Mouse (Mus musculus) ES-Bruce4 (cell line): ENCODE results near the gene F2rl1.

Source experiments
- CTCF ChIP-seq: IDR thresholded peaks from one replicate; pipeline ENCODE4 v1.8.1; 2011; ENCODE audit warnings: low read depth, low read length
- EP300 ChIP-seq: IDR thresholded peaks from 2 replicates; pipeline ENCODE4 v1.6.1; 2011; ENCODE audit warnings: low read depth, low read length; ENCODE audit not compliant: insufficient read depth
- POLR2A ChIP-seq: IDR thresholded peaks from one replicate; pipeline ENCODE4 v1.8.1; 2011; ENCODE audit warnings: low read length; ENCODE audit not compliant: insufficient read depth

DNA sequence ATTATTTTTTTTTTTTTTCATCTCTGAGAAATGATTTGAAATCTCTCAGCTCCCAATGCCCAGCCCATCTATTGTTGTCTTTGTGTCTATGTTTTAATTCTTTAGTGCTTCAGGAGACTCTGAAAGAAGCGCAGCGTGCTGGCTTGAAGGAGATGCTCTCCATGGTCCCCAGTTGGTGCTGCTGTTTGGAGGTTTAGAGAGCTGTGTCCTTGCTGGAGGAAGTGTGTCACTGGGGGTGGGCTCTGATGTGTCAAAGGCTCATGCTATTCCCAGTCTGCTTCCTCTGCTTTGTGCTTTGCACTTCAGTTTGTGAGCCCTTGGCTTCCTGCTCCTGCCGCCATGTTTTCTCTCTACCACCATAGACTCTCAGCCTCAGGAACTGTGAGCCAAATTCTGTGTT, 43.3 kb upstream of the F2rl1 start:
- TF ChIP-seq POLR2A (no peak), CTCF (no peak), EP300 (no peak)
